Comparison of ENCODE assay signal across 24 mouse cellular contexts in the genomic region with DNA sequence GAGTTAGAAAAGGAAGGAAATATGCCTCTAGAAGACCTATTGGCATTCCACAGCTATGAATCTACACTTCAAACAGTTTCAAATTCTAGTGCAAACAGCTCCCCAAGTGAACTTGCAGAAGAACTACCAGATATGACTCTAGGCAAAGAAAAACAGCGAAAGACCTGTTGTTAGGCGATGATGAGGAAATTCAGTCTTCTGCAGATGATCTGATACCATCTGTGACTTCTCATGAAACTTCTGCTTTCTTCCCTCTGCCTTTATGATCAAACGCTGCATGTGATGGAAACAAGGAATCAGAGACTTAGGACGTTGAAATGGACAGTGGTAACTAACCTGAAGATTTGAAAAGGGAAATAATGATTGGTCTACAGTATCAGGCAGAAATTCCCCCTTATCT. TPM values are rescaled to one million over a fixed set of nuclear protein-coding genes. Genes with fewer than 3 reads are reported as not detected.
DNase-seq lines count a peak whose midpoint lies in the region; ATAC-seq and TF ChIP-seq lines count a peak whose summit lies in the region.
"Had no signal": no experiment of that assay in that cellular context is flagged by ENCODE, and none has a peak within 500 bp of the region (broad histone marks: within the 10 kb centered on the region; RNA-seq: fewer than 3 reads in every experiment).

No protein-coding gene starts in this region.

- TF ChIP-seq RAD21 in MEL (IDR thresholded peaks at IDR 0.05; ENCODE audit: low read depth, low read length) = no peak; the same call in 1 of the 2 replicates

- TF ChIP-seq POLR2A in lung, adult 2 months (IDR thresholded peaks at IDR 0.05; ENCODE audit: borderline replicate concordance, extremely low read depth, low read depth, low read length) = no peak
- TF ChIP-seq POLR2A in MEL (IDR thresholded peaks at IDR 0.05; ENCODE audit: control insufficient read depth in 1 of 2, insufficient read depth in 1 of 2, low read depth in 1 of 2, low read length in 2 of 2, poor library complexity in 1 of 2) = no peak

- no peaks in the 10 kb centered on the region for H3K27me3 ChIP-seq in lung, embryonic 14.5 days (ENCODE audit: insufficient read depth, low read length)
- no peaks in the 10 kb centered on the region for H3K27me3 ChIP-seq in lung, postnatal 0 days (replicated peaks; ENCODE audit: insufficient read depth, low read length)
- no peaks in the 10 kb centered on the region; a peak in 1 of 4 replicates for H3K27me3 ChIP-seq in MEL (ENCODE audit: control insufficient read depth in 1 of 2, insufficient read depth in 2 of 2, low read length in 2 of 2)
- no peaks in the 10 kb centered on the region for H3K27me3 ChIP-seq in midbrain, embryonic 16.5 days (ENCODE audit: control insufficient read depth, insufficient read depth, low read depth, low read length)
- no peaks in the 10 kb centered on the region for H3K27me3 ChIP-seq in hindbrain, embryonic 14.5 days (ENCODE audit: control insufficient read depth, insufficient read depth, low read length)
- H3K27me3 ChIP-seq: CH12.LX had no signal

- TF ChIP-seq EP300 in lung, postnatal 0 days (IDR thresholded peaks at IDR 0.05) = no peak
- peak in 1 of 2 experiments; percentile 43; a peak in 2 of 4 replicates for TF ChIP-seq EP300 in MEL (IDR thresholded peaks at IDR 0.05; ENCODE audit: low read depth in 1 of 2, low read length in 2 of 2)

- H3K36me3 ChIP-seq in lung, embryonic 14.5 days (ENCODE audit: insufficient read depth) = no peaks in the 10 kb centered on the region
- H3K36me3 ChIP-seq in lung, postnatal 0 days (ENCODE audit: insufficient read depth, low read length) = no peaks in the 10 kb centered on the region
- H3K36me3 ChIP-seq in MEL (ENCODE audit: control insufficient read depth in 1 of 2, insufficient read depth in 2 of 2, low read length in 2 of 2) = peaks cover 0 to 9% of the 10 kb centered on the region in 2 experiments; a peak in 2 of 4 replicates
- H3K36me3 ChIP-seq in midbrain, embryonic 16.5 days (ENCODE audit: control insufficient read depth, insufficient read depth, low read length) = no peaks in the 10 kb centered on the region
- H3K36me3 ChIP-seq in hindbrain, embryonic 14.5 days (replicated peaks; ENCODE audit: control insufficient read depth, insufficient read depth) = no peaks in the 10 kb centered on the region
- H3K36me3 ChIP-seq: G1E had no signal

- H3K9me3 ChIP-seq in lung, embryonic 14.5 days (ENCODE audit: low read depth, low read length) = no peaks in the 10 kb centered on the region
- no peaks in the 10 kb centered on the region for H3K9me3 ChIP-seq in lung, postnatal 0 days (ENCODE audit: low read length)
- no peaks in the 10 kb centered on the region for H3K9me3 ChIP-seq in MEL (replicated peaks; ENCODE audit: insufficient read depth, low read length)
- H3K9me3 ChIP-seq in midbrain, embryonic 16.5 days (replicated peaks; ENCODE audit: control insufficient read depth, low read length, poor library complexity, severe bottlenecking) = no peaks in the 10 kb centered on the region
- H3K9me3 ChIP-seq in hindbrain, embryonic 14.5 days (ENCODE audit: control insufficient read depth, low read length) = no peaks in the 10 kb centered on the region
- H3K9me3 ChIP-seq: G1E had no signal

- TF ChIP-seq CTCF in lung, embryonic 14.5 days (IDR thresholded peaks at IDR 0.05; ENCODE audit: low read depth) = no peak
- TF ChIP-seq CTCF in lung, adult 2 months (IDR thresholded peaks at IDR 0.05; ENCODE audit: insufficient read depth, low read length) = no peak
- peak; percentile 21 for TF ChIP-seq CTCF in lung, postnatal 0 days (IDR thresholded peaks at IDR 0.05)
- TF ChIP-seq CTCF in MEL (IDR thresholded peaks at IDR 0.05 in 2 of 3, conservative IDR thresholded peaks at IDR 0.05 in 1 of 3; ENCODE audit: control insufficient read depth in 1 of 3, insufficient read depth in 1 of 3, low read depth in 2 of 3, low read length in 3 of 3, poor library complexity in 1 of 3, severe bottlenecking in 1 of 3) = no peak

- WGBS in lung, embryonic 14.5 days = 74% methylated on average over 4 of the region's 4 CpGs
- 71% methylated on average over 4 of the region's 4 CpGs for WGBS in lung, adult 2 months
- 65% methylated on average over 4 of the region's 4 CpGs for WGBS in lung, postnatal 0 days
- WGBS in midbrain, embryonic 16.5 days = 89% methylated on average over 4 of the region's 4 CpGs
- WGBS in hindbrain, embryonic 14.5 days = 89% methylated on average over 4 of the region's 4 CpGs

- no peak overlapping the region for H3K9ac ChIP-seq in lung, embryonic 14.5 days
- no peak overlapping the region for H3K9ac ChIP-seq in lung, postnatal 0 days (replicated peaks; ENCODE audit: low read depth)
- H3K9ac ChIP-seq in MEL (ENCODE audit: control insufficient read depth, low read depth, low read length, poor library complexity, severe bottlenecking) = no peak overlapping the region
- H3K9ac ChIP-seq in midbrain, embryonic 16.5 days (ENCODE audit: low read depth, low read length) = no peak overlapping the region
- no peak overlapping the region for H3K9ac ChIP-seq in hindbrain, embryonic 14.5 days

- no peak overlapping the region for H3K27ac ChIP-seq in lung, embryonic 14.5 days (ENCODE audit: low read depth)
- no peak overlapping the region for H3K27ac ChIP-seq in lung, postnatal 0 days (ENCODE audit: low read length)
- no peak overlapping the region for H3K27ac ChIP-seq in MEL (ENCODE audit: control insufficient read depth, low read depth, low read length)
- no peak overlapping the region for H3K27ac ChIP-seq in midbrain, embryonic 16.5 days (ENCODE audit: low read length)
- no peak overlapping the region for H3K27ac ChIP-seq in hindbrain, embryonic 14.5 days

- no peak overlapping the region for H3K4me2 ChIP-seq in lung, embryonic 14.5 days
- no peak overlapping the region for H3K4me2 ChIP-seq in lung, postnatal 0 days (replicated peaks; ENCODE audit: low read depth, low read length)
- no peak overlapping the region for H3K4me2 ChIP-seq in midbrain, embryonic 16.5 days (ENCODE audit: low read length)
- H3K4me2 ChIP-seq in hindbrain, embryonic 14.5 days (replicated peaks) = no peak overlapping the region

- no peaks in the 10 kb centered on the region for H3K79me2 ChIP-seq in MEL (ENCODE audit: control insufficient read depth, insufficient read depth, low read length, poor library complexity)

- H3K4me3 ChIP-seq in lung, embryonic 14.5 days (ENCODE audit: low read depth, low read length) = no peak overlapping the region
- H3K4me3 ChIP-seq in lung, adult 2 months (replicated peaks; ENCODE audit: extremely low read depth, low read depth, low read length) = no peak overlapping the region
- H3K4me3 ChIP-seq in lung, postnatal 0 days (ENCODE audit: low read depth, low read length) = no peak overlapping the region
- no peak overlapping the region for H3K4me3 ChIP-seq in MEL (ENCODE audit: control insufficient read depth in 1 of 2, insufficient read depth in 1 of 2, low read depth in 2 of 2, low read length in 2 of 2)
- H3K4me3 ChIP-seq in midbrain, embryonic 16.5 days (ENCODE audit: low read depth, low read length) = no peak overlapping the region
- H3K4me3 ChIP-seq in hindbrain, embryonic 14.5 days (replicated peaks; ENCODE audit: low read length) = no peak overlapping the region

- no peaks in the 10 kb centered on the region for H3K4me1 ChIP-seq in lung, embryonic 14.5 days (ENCODE audit: insufficient read depth)
- no peaks in the 10 kb centered on the region for H3K4me1 ChIP-seq in lung, adult 2 months (ENCODE audit: control insufficient read depth, insufficient read depth, low read length)
- H3K4me1 ChIP-seq in lung, postnatal 0 days (ENCODE audit: insufficient read depth, low read depth, low read length) = no peaks in the 10 kb centered on the region
- peaks cover 3 to 6% of the 10 kb centered on the region in 2 experiments; a peak in 3 of 4 replicates for H3K4me1 ChIP-seq in MEL (ENCODE audit: control insufficient read depth in 1 of 2, insufficient read depth in 2 of 2, low read length in 2 of 2)
- H3K4me1 ChIP-seq in midbrain, embryonic 16.5 days (ENCODE audit: control insufficient read depth, insufficient read depth, low read length) = no peaks in the 10 kb centered on the region
- no peaks in the 10 kb centered on the region for H3K4me1 ChIP-seq in hindbrain, embryonic 14.5 days (replicated peaks; ENCODE audit: control insufficient read depth, insufficient read depth, low read length)

- peak; percentile 9 for DNase-seq in lung, embryonic 14.5 days
- no peak for DNase-seq in lung, adult 2 months
- peak; percentile 40 for DNase-seq in lung, postnatal 0 days (ENCODE audit: low spot score)
- DNase-seq in lung, adult 18-20 months = no peak
- DNase-seq in MEL (ENCODE audit: low read depth, low spot score) = peak; percentile 73
- DNase-seq in MEL-GATA-1-ER (ENCODE audit: extremely low read depth, low read depth) = peak; percentile 71
- no peak for DNase-seq in hindbrain, embryonic 14.5 days (ENCODE audit: low spot score)
- DNase-seq: adrenal gland, adult 2 months; adrenal gland, adult 8-10 months; adrenal gland, postnatal 10 days; adrenal gland, postnatal 14 days; adrenal gland, postnatal 25 days; adrenal gland, postnatal 36 days; B cell, adult 2 months; cerebellum, adult 11 months; cerebellum, adult 11-12 months; cerebellum, adult 18-20 months; cerebellum, adult 2 months had no signal

- ATAC-seq in lung, embryonic 14.5 days (ENCODE audit: insufficient read depth) = no peak
- no peak for ATAC-seq in lung, postnatal 0 days
- no peak for ATAC-seq in midbrain, embryonic 16.5 days
- no peak for ATAC-seq in hindbrain, embryonic 14.5 days (ENCODE audit: low FRiP score)
- ATAC-seq: activated CD4-positive, CD25-positive, alpha-beta regulatory T cell, adult 4 months; CD4-positive, CD25-positive, alpha-beta regulatory T cell, adult 4 months; Patski had no signal

TF ChIP-seq in MEL, 35 proteins besides CTCF, POLR2A, EP300 and RAD21 (continues in another document):
- TF ChIP-seq NRF1 (IDR thresholded peaks at IDR 0.05; ENCODE audit: insufficient read depth, low read depth, low read length, poor library complexity, severe bottlenecking) (no peak), JUND (IDR thresholded peaks at IDR 0.05; ENCODE audit: low read depth, low read length) (no peak), KAT2A (conservative IDR thresholded peaks at IDR 0.05; ENCODE audit: low read depth, low read length) (no peak), SIN3A (IDR thresholded peaks at IDR 0.05; ENCODE audit: low read length) (no peak), E2F4 (IDR thresholded peaks at IDR 0.05; ENCODE audit: borderline replicate concordance, low read depth, low read length) (no peak), MYB (IDR thresholded peaks at IDR 0.05; ENCODE audit: low read depth, low read length) (no peak)

RNA-seq across cellular contexts. Expression of a gene that starts 45.0 kb away (rescaled TPM):
- polyA plus RNA-seq in lung, embryonic 14.5 days (2014; fragmentation: Nextera tagmentation; extraction: Ambion mirVana) = 47.3 and 52.0 TPM in 2 replicates
- 2.1 and 6.4 TPM in 2 replicates for polyA plus RNA-seq in lung, adult 2 months (2012; rRNA removed)
- polyA plus RNA-seq in lung, postnatal 0 days (2015; fragmentation: Nextera tagmentation; extraction: Ambion mirVana) = 20.4 and 23.1 TPM in 2 replicates
- total RNA-seq in MEL (2012; rRNA removed) = 47.2 and 74.7 TPM in 2 replicates
- polyA plus RNA-seq in MEL (2012; ENCODE audit: insufficient read depth in 1 of 2, insufficient read length in 2 of 2, low read depth in 1 of 2, low replicate concordance in 2 of 2, missing spikeins in 1 of 2) = 10 to 100 TPM in 1 of 2 experiments, not detected in 1; 36.8 TPM
- 30.8 and 32.9 TPM in 2 replicates for polyA plus RNA-seq in midbrain, embryonic 16.5 days (2015; fragmentation: Nextera tagmentation; extraction: Ambion mirVana)
- 45.4 and 48.9 TPM in 2 replicates for polyA plus RNA-seq in hindbrain, embryonic 14.5 days (2014; fragmentation: Nextera tagmentation; extraction: Ambion mirVana)
- total RNA-seq: CH12.LX had no signal

Comparison
In these comparisons a context has a peak if more than half of its experiments do, and no peak if none do; other contexts are left out.
1. DNase-seq: peak in lung, embryonic 14.5 days (single experiment), lung, postnatal 0 days (single experiment), MEL (single experiment) and MEL-GATA-1-ER (single experiment); none in lung, adult 2 months (single experiment), lung, adult 18-20 months (0 of 2) and hindbrain, embryonic 14.5 days (single experiment).